Mouse (Mus musculus) E14TG2a.4 (cell line): ENCODE data around the gene Pxdn.

ENCODE experiments used
- CTCF ChIP-seq: conservative IDR thresholded peaks from 2 replicates; pipeline ENCODE4 v1.5.1; 2014; ENCODE audit warnings: low read length
- NANOG ChIP-seq: IDR thresholded peaks from 2 replicates; pipeline ENCODE4 v1.6.1; 2014; ENCODE audit warnings: borderline replicate concordance, low read length, mixed read lengths

DNA sequence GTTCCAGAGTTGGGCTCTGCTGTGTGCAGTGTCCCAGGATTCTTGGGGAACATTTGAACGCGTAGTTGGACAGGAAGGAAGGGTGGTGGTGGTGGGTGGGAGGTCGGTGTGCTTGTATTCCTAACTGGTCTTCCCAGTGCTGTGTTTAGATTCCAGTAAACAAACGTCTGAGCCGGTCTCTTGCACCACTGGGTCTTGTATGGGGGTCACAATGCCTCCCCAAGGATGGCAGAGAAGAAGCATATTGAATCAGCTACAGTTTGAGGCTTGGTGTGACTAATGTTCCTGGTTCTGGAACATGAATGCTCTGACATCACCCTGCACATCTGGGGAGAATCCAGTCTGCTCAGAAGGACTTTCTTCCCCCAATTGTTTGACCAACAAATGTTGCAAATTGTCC lies 93.2 kb downstream of the Pxdn start:
- no peak for TF ChIP-seq CTCF
- TF ChIP-seq NANOG, result no peak
